Mouse (Mus musculus) T-helper 17 cell (primary cell): ENCODE results near the gene Olfr478.
"Not testable (repeated sequence)": the region's sequence is repeated elsewhere in the genome, so short reads cannot be mapped to it uniquely, and the experiment has no call there.

Experiments used
- in situ Hi-C, 2 experiments: fragments of 300-600 bp; cut with MboI, MseI; formaldehyde crosslinking; loops; 1 replicate in 1 of 2; 2 replicates in 1 of 2; pipeline ENCODE4 v1.15.1; 2025; ENCODE audit warnings: high pct_unique_total_duplicates in 2 of 2

Olfr478 gene

DNA sequence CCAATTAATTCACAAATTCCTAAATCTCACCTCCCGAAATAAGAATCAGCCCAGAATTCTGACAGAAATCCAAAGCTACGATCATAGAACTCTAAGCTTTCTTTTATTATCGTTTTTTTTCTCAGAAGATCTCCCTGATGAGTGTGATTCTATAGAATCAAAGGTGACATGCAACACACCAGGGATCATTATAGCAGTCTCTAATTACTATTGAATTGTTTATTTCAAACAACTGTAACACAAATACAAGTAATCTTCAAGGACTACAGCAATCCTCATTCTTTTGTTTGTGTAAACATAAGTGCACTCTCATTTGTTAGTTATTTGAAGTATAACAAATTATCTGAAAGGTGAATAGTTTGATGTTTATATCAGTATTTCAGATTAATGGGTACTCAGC lies at the start of gene Olfr478:
Gene Olfr478 (minus strand): TSS at position 101 of the 400 bp plus-strand sequence.
- in situ Hi-C loops: no loop called here

DNA sequence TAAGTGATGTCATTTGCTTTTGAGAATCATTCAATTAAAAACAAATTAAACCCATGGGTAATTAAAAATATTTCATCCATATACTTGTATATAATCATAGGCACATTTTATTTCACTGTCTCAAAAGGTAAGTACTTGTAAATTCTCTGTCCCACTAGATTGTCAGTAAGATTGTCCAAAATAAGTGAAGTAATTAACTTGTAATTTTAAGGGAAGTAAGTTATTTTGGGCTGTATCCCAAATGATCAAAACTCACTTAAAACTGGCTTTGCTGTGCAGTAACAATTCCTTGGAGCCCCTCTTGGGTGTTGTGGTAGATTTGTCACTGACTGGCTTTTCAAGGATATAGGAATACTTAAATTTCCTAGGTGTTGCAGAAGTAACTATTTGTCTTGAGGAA lies 45.8 kb upstream of the Olfr478 start, which contains the start of gene Olfr481:
Gene Olfr481 (plus strand): TSS at position 301 of the 400 bp plus-strand sequence.
- in situ Hi-C loops: no loop called here

DNA sequence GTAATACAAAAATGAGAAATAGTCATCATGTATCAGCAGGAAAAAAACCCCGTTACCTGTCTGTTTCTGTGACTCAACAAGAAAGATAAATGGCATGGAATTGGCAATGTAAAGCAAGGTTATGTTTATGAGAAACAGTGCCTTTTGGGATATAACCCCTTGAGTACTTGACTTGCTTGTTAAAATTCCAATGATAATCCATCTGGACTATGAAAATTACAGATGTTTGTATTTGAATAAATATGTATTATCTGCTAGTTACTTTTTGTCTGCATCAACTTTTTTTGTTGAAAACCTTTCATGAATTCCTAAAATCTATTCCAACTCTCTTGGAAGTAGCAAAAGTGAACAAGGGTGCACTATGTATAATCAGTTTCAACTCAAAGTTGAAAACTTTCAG lies 33.5 kb upstream of the Olfr478 start, which contains the start of gene Olfr480:
Gene Olfr480 (minus strand): TSS at position 101 of the 400 bp plus-strand sequence.
- in situ Hi-C loops: loop anchor here in 1 of 2 experiments (25.0 kb wide), 1 partner anchor 1220 kb away; no protein-coding TSS in a partner anchor

DNA sequence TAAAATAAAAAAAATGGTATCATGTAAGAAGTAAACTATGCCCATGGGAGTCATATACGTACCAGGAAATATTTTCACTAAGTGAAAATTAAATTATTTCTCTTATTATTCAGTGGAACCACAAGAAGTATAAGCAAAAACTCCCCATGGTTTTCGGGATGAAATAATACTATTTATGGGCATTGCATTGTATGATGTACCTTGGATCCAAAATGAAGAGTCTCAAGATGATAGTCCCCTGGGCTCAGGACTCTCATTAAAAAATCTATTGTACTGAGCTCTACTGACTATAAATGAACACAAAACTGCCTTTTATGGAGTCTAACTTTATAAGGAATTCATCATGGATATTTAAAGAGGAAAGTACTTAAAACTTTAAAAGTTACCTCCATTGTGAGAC lies 16.6 kb upstream of the Olfr478 start, which contains the start of gene Olfr479:
Gene Olfr479 (plus strand): TSS at position 301 of the 400 bp plus-strand sequence.
- in situ Hi-C loops: loop anchor here in 1 of 2 experiments (25.0 kb wide), 1 partner anchor 1237 kb away; no protein-coding TSS in a partner anchor

DNA sequence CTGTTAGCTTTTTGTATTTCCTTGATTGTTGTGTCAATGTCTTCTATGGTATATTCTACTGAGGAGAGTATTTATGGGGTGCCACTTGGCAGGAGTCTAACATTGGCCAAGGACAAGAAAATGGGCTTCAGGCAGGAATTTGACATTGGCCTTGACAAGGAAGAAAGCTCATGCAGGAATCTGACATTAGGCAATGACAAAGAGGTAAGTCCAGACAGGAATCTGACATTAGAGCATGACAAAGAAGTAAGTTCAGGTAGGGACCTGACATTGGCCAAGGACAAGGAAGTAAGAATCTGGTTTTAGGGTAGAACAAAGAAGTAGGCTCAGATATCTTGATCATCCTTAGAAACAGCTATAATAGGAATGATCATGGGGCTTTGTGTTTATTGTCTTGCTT lies 19.5 kb downstream of the Olfr478 start:
- in situ Hi-C loops: not testable (repeated sequence)

DNA sequence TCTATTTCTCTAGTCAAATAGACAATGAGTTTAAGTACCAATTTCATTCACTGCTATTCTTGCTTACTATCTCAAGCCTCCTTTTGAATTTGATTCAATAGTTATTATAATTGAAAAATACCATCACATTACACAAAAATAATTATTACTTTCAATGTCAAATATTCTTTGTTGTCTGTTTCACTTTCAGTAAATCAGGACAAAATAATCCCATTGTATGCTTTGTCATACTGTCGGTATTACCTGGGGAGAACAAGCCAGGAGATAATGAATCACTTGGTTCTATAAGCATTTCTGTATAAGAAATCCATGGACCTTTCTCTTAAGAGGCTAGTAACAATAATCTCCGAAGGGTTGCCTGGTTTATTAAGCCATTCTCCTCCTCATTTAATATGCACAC lies 47.4 kb downstream of the Olfr478 start, which contains the start of gene Olfr477:
Gene Olfr477 (plus strand): TSS at position 301 of the 400 bp plus-strand sequence.
- in situ Hi-C loops: no loop called here
